Mouse (Mus musculus) kidney, adult 2 months (tissue): ENCODE measurements around the gene Dram1.

Experiments used
- CTCF ChIP-seq: fragments of 200-500 bp; conservative IDR thresholded peaks from 2 replicates; pipeline ENCODE4 v1.5.1; 2011; ENCODE audit warnings: low read depth, mild to moderate bottlenecking, control low read depth, low read length, moderate library complexity, mixed read lengths; ENCODE audit not compliant: insufficient read depth, insufficient read length
- POLR2A ChIP-seq: fragments of 200-500 bp; IDR thresholded peaks from one replicate; pipeline ENCODE4 v1.6.1; 2011; ENCODE audit warnings: low read depth, low read length, control low read depth

GRCm38 (mm10) chr10:88354599-88354998, 24.3 kb downstream of the Dram1 start:
- TF ChIP-seq CTCF: no peak
- no peak for TF ChIP-seq POLR2A
